ENCODE assay signal across 8 mouse cellular contexts in genomic region chr6:146641621-146642210, GRCm38 (mm10). TPM values are rescaled to one million over a fixed set of nuclear protein-coding genes. Genes with fewer than 3 reads are reported as not detected.
DNase-seq lines count a peak whose midpoint lies in the region; ATAC-seq and TF ChIP-seq lines count a peak whose summit lies in the region.

No protein-coding gene starts in this region.

- peak; percentile 19 for DNase-seq in liver, adult 2 months (ENCODE audit: extremely low read depth, low read depth, low spot score)
- no peak for DNase-seq in liver
- no peak for DNase-seq in embryonic facial prominence, embryonic 10.5 days (ENCODE audit: low spot score)
- no peak for DNase-seq in hindbrain, postnatal 0 days (ENCODE audit: low spot score)
- DNase-seq in adrenal gland, adult 18-20 months (ENCODE audit: low spot score in 2 of 2) = no peak
- no peak for DNase-seq in layer of hippocampus, adult 9-11 months
- DNase-seq in left cerebral cortex, adult 8-10 months (ENCODE audit: low spot score in 2 of 2) = no peak

- peak overlapping the region; percentile 65; the same call in 1 of the 2 replicates for H3K9ac ChIP-seq in liver, adult 2 months (ENCODE audit: low read depth, low read length)
- peak overlapping the region; percentile 80 for H3K9ac ChIP-seq in hindbrain, postnatal 0 days (replicated peaks; ENCODE audit: low read length)
- H3K9ac ChIP-seq in midbrain, embryonic 16.5 days (ENCODE audit: low read depth, low read length) = peak overlapping the region; percentile 60

- no peak for TF ChIP-seq CTCF in liver, adult 2 months (IDR thresholded peaks at IDR 0.05; ENCODE audit: low read depth, low read length)
- no peak for TF ChIP-seq CTCF in hindbrain, postnatal 0 days (IDR thresholded peaks at IDR 0.05; ENCODE audit: low read depth)

- H3K4me2 ChIP-seq in hindbrain, postnatal 0 days (ENCODE audit: low read depth, low read length) = peak overlapping the region; percentile 95
- peak overlapping the region; percentile 59 for H3K4me2 ChIP-seq in midbrain, embryonic 16.5 days (ENCODE audit: low read length)

- H3K4me3 ChIP-seq in liver, adult 2 months (ENCODE audit: insufficient read depth, low read depth, low read length) = no peak overlapping the region
- H3K4me3 ChIP-seq in embryonic facial prominence, embryonic 10.5 days = peak overlapping the region; percentile 92
- peak overlapping the region; percentile 76 for H3K4me3 ChIP-seq in hindbrain, postnatal 0 days (ENCODE audit: low read length)
- H3K4me3 ChIP-seq in midbrain, embryonic 16.5 days (ENCODE audit: low read depth, low read length) = peak overlapping the region; percentile 76

- WGBS in liver, adult 2 months = 56% methylated on average over 11 of the region's 11 CpGs
- WGBS in embryonic facial prominence, embryonic 10.5 days = 69% methylated on average over 11 of the region's 11 CpGs
- 64% methylated on average over 11 of the region's 11 CpGs for WGBS in hindbrain, postnatal 0 days
- 70% methylated on average over 11 of the region's 11 CpGs for WGBS in midbrain, embryonic 16.5 days

- H3K27ac ChIP-seq in liver, adult 2 months (replicated peaks; ENCODE audit: insufficient read depth, low read depth, low read length) = peak overlapping the region; percentile 70
- H3K27ac ChIP-seq in embryonic facial prominence, embryonic 10.5 days (replicated peaks) = peak overlapping the region; percentile 96
- peak overlapping the region; percentile 11; the same call in 1 of the 2 replicates for H3K27ac ChIP-seq in hindbrain, postnatal 0 days
- peak overlapping the region; percentile 72 for H3K27ac ChIP-seq in midbrain, embryonic 16.5 days (ENCODE audit: low read length)

- peaks cover 9% of the 10 kb centered on the region for H3K4me1 ChIP-seq in liver, adult 2 months (ENCODE audit: control insufficient read depth, insufficient read depth, low read length)
- H3K4me1 ChIP-seq in embryonic facial prominence, embryonic 10.5 days = peaks cover 16% of the 10 kb centered on the region
- peaks cover 3% of the 10 kb centered on the region; the same call in 1 of the 2 replicates for H3K4me1 ChIP-seq in hindbrain, postnatal 0 days (ENCODE audit: insufficient read depth, low read length)
- peaks cover 9% of the 10 kb centered on the region for H3K4me1 ChIP-seq in midbrain, embryonic 16.5 days (ENCODE audit: control insufficient read depth, insufficient read depth, low read length)

- no peak for TF ChIP-seq POLR2A in liver, adult 2 months (IDR thresholded peaks at IDR 0.05; ENCODE audit: extremely low read depth, insufficient read depth, low read length)

- H3K79me2 ChIP-seq in liver, adult 2 months (ENCODE audit: control insufficient read depth, insufficient read depth, low read length) = no peaks in the 10 kb centered on the region; the same call in 1 of the 2 replicates

- H3K27me3 ChIP-seq in liver, adult 2 months (ENCODE audit: control insufficient read depth, insufficient read depth, low read length) = no peaks in the 10 kb centered on the region
- no peaks in the 10 kb centered on the region for H3K27me3 ChIP-seq in embryonic facial prominence, embryonic 10.5 days (replicated peaks; ENCODE audit: low read depth, poor library complexity, severe bottlenecking)
- H3K27me3 ChIP-seq in hindbrain, postnatal 0 days (ENCODE audit: insufficient read depth, low read length) = no peaks in the 10 kb centered on the region
- no peaks in the 10 kb centered on the region for H3K27me3 ChIP-seq in midbrain, embryonic 16.5 days (ENCODE audit: control insufficient read depth, insufficient read depth, low read depth, low read length)

- H3K36me3 ChIP-seq in liver, adult 2 months (ENCODE audit: control insufficient read depth, insufficient read depth, low read length) = no peaks in the 10 kb centered on the region
- no peaks in the 10 kb centered on the region for H3K36me3 ChIP-seq in embryonic facial prominence, embryonic 10.5 days (replicated peaks)
- no peaks in the 10 kb centered on the region for H3K36me3 ChIP-seq in hindbrain, postnatal 0 days (ENCODE audit: insufficient read depth, low read length)
- no peaks in the 10 kb centered on the region for H3K36me3 ChIP-seq in midbrain, embryonic 16.5 days (ENCODE audit: control insufficient read depth, insufficient read depth, low read length)

- ATAC-seq in hindbrain, postnatal 0 days = no peak
- ATAC-seq in midbrain, embryonic 16.5 days = peak; percentile 12

- no peaks in the 10 kb centered on the region for H3K9me3 ChIP-seq in embryonic facial prominence, embryonic 10.5 days
- H3K9me3 ChIP-seq in hindbrain, postnatal 0 days (ENCODE audit: low read length) = no peaks in the 10 kb centered on the region
- no peaks in the 10 kb centered on the region for H3K9me3 ChIP-seq in midbrain, embryonic 16.5 days (replicated peaks; ENCODE audit: control insufficient read depth, low read length, poor library complexity, severe bottlenecking)

RNA-seq across cellular contexts. Expression of gene Med21, which starts 0.6 kb away (rescaled TPM):
- total RNA-seq in liver, adult 2 months (2014; rRNA removed) = 42.9 and 56.4 TPM in 2 replicates
- polyA plus RNA-seq in liver, adult 2 months (2012; rRNA removed) = 20.9 and 35.0 TPM in 2 replicates
- 122 and 127 TPM in 2 replicates for polyA plus RNA-seq in embryonic facial prominence, embryonic 10.5 days (2016; fragmentation: Nextera tagmentation; extraction: Ambion mirVana)
- total RNA-seq in hindbrain, postnatal 0 days (2014; rRNA removed) = 23.7 and 42.3 TPM in 2 replicates
- 112 and 116 TPM in 2 replicates for polyA plus RNA-seq in hindbrain, postnatal 0 days (2015; fragmentation: Nextera tagmentation; extraction: Ambion mirVana)
- 105 and 108 TPM in 2 replicates for polyA plus RNA-seq in midbrain, embryonic 16.5 days (2015; fragmentation: Nextera tagmentation; extraction: Ambion mirVana)
- total RNA-seq in adrenal gland, adult 18-20 months (2021) = 10 to 100 TPM; 66.4 to 67.1 TPM
- 10 to 100 TPM; 37.8 to 48.1 (median 42.4) TPM for total RNA-seq in left cerebral cortex, adult 8-10 months (2022)

RNA-seq across cellular contexts. Expression of gene Tm7sf3, which starts 0.9 kb away (rescaled TPM):
- total RNA-seq in liver, adult 2 months (2014; rRNA removed) = 48.5 and 54.2 TPM in 2 replicates
- 21.8 and 26.2 TPM in 2 replicates for polyA plus RNA-seq in liver, adult 2 months (2012; rRNA removed)
- 26.7 and 27.5 TPM in 2 replicates for polyA plus RNA-seq in embryonic facial prominence, embryonic 10.5 days (2016; fragmentation: Nextera tagmentation; extraction: Ambion mirVana)
- total RNA-seq in hindbrain, postnatal 0 days (2014; rRNA removed) = 43.9 and 45.6 TPM in 2 replicates
- 37.2 and 39.5 TPM in 2 replicates for polyA plus RNA-seq in hindbrain, postnatal 0 days (2015; fragmentation: Nextera tagmentation; extraction: Ambion mirVana)
- 31.7 and 32.7 TPM in 2 replicates for polyA plus RNA-seq in midbrain, embryonic 16.5 days (2015; fragmentation: Nextera tagmentation; extraction: Ambion mirVana)
- total RNA-seq in adrenal gland, adult 18-20 months (2021) = 10 to 100 TPM; 30.2 to 33.3 TPM
- 10 to 100 TPM; 33.8 to 36.0 (median 34.6) TPM for total RNA-seq in left cerebral cortex, adult 8-10 months (2022)

Comparison
In these comparisons a context has a peak if more than half of its experiments do, and no peak if none do; other contexts are left out.
1. H3K27ac ChIP-seq: peak in every context shown above with its lines; median percentile 96 in embryonic facial prominence, embryonic 10.5 days; 72 in midbrain, embryonic 16.5 days; 70 in liver, adult 2 months; 11 in hindbrain, postnatal 0 days.